Mouse (Mus musculus) spleen, adult 2 months (tissue): ENCODE measurements around the gene Gatad1.

Experiments used
- CTCF ChIP-seq: fragments of 200-500 bp; IDR thresholded peaks from 2 replicates; pipeline ENCODE4 v1.5.1; 2011; ENCODE audit warnings: mild to moderate bottlenecking, inconsistent platforms; ENCODE audit not compliant: insufficient read depth, insufficient read length, insufficient replicate concordance; ENCODE audit errors: extremely low read depth
- POLR2A ChIP-seq: fragments of 200-500 bp; IDR thresholded peaks from 2 replicates; pipeline ENCODE4 v1.6.1; 2011; ENCODE audit warnings: low read depth, low read length, inconsistent platforms

GRCm38 (mm10) chr5:3645326-3645725 is 11.7 kb downstream of the Gatad1 start:
- no peak for TF ChIP-seq CTCF
- no peak for TF ChIP-seq POLR2A
